Mouse (Mus musculus): ENCODE results near the gene Ddx10. TPM values are rescaled to one million over a fixed set of nuclear protein-coding genes. Genes with fewer than 3 reads are reported as not detected.

The Ddx10 gene
- 10 to 100 TPM in 1 of 2 experiments, 1 to 10 TPM in 1; 7.7 to 10.6 TPM for total RNA-seq (2021)
- long read RNA-seq, experiment 1, partial matches to known transcripts: 2 of 2 reads
- long read RNA-seq, experiment 1, other reads (novel, unspliced or antisense): 0 of 2 reads
- long read RNA-seq, experiment 2, transcript Ddx10-201 (18 exons, 3,128 nt): major isoform, 5 of 7 reads
- long read RNA-seq, experiment 2, partial matches to known transcripts: 2 of 7 reads
- long read RNA-seq, experiment 2, other reads (novel, unspliced or antisense): 0 of 7 reads

- DNase-seq: peak; percentile 94 to 98
- intact Hi-C loops (cut with DNase I): no loop called here
These were observed at the start of gene Ddx10 for GRCm38 (mm10) chr9:53247953-53248397. TSS of gene Ddx10 (minus strand) at chr9:53248053.

GRCm38 (mm10) chr9:53292833-53293232, 45.0 kb upstream of the Ddx10 start:
- DNase-seq: no peak
- intact Hi-C loops (cut with DNase I): no loop called here

DNA sequence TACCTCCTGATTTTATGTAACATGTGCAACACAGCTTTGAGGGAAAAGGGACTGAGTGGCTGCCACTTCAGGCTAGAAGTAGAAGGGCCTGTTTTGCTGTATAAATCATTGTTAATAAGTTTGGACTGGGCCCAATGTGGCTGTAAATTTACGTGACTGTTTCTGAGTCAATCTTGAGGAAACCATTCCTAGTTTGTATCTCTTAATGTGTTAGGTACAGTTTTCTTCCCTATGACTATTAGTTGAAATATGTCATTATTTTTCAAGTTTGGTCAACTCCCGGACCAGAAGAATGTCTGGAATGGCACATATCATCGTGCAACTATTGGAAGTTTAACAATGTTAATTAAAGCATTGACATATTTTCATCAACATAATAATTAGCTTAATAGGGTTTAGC, 42.2 kb upstream of the Ddx10 start:
- intact Hi-C loops (cut with DNase I): no loop called here

GRCm38 (mm10) chr9:53286793-53287192, 38.9 kb upstream of the Ddx10 start:
- no peak for DNase-seq
- intact Hi-C loops (cut with DNase I): no loop called here

More for the DNA sequence above, 42.2 kb upstream of the Ddx10 start:
- no peak for DNase-seq

GRCm38 (mm10) chr9:53278997-53279396, 31.1 kb upstream of the Ddx10 start:
- intact Hi-C loops (cut with DNase I): no loop called here
- DNase-seq: no peak

- DNase-seq: no peak
- intact Hi-C loops (cut with DNase I): no loop called here
These were observed 28.5 kb upstream of the Ddx10 start for GRCm38 (mm10) chr9:53276381-53276780.

DNA sequence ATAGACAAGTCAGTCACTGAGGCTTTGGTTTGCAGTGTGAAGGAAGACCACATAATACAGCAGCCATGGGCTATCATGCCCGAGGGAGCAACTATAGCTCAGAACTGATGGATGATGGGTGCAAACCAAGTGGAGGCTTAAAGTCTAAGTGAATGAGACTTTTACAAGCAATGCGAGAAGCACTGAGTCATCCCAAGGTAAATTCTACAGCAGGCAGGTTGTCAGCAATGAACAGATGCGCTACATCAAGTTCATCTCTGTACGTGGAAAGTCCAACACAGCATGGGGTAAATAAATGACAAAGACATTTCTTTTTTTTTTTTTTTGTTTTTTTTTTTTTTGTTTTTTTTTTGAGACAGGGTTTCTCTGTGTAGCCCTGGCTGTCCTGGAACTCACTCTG, 24.9 kb upstream of the Ddx10 start:
- intact Hi-C loops (cut with DNase I): no loop called here

DNA sequence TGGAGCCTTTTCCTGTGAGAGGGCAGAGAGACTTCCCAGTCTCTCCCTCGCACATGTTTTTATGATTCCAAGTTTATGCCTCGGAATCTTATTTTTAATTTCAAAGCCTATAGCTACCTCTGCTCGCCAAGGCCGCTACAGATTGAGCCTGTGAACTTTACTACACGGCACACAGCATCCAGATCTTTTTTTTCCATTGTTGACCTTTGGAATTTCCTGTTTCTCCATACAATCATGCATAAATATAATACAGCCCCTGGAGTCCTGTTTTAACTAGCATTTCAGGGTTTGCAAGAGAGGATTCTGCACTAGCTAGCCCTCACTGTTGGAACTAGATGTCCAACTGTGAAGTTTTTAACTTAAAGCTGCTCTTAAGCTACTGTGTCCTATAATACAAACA, 24.4 kb upstream of the Ddx10 start:
- intact Hi-C loops (cut with DNase I): no loop called here
- no peak for DNase-seq

More for the DNA sequence above, 24.9 kb upstream of the Ddx10 start:
- no peak for DNase-seq

DNA sequence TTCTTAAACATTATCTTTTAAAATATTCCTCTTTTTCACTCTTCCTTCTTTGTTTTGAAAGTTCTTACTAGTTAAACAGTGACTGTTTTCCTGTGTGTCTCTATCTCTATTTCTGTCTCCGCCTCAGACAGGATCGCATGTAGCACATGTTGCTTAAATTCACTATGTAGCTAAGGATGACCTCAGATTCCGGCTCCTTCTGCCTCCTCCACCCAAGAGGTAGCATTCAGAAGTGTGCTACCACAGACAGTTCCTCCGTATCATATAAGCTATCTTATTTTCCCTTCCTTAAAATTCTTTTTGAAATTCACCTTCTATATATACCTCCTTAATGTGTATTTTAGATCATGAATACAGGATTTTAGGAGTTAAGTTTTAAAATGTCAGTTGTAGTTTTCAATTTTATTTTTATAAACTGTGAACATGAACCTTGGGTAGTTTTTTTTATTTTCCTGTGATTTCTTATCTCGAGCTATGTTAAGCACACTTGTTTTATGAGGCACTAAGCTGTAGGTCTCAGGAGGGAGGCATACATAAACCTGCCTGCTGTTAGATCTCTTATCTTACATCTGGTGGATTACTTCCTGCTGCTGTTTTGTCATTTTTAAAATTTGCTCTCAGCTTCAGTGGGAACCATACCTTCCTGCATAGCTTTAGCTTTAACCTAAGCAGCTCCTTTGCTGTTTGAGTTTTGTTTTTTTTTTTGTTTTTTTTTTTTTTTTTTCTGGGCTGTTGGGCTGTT, 23.6 kb upstream of the Ddx10 start:
- no peak for DNase-seq
- intact Hi-C loops (cut with DNase I): no loop called here

DNA sequence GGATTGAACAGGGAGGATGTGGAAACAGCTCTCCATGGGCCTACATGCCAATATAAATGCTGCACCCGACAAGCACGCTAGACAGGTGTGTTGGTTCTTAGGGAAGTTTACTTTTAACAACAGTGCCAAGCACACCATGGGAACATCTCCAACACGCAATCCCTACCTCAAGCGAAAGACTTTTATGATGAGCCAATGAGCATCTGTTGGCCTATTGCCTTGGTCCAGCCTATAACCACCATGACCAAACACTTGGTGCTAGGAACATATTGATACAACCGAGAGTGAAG, 21.6 kb upstream of the Ddx10 start:
- intact Hi-C loops (cut with DNase I): no loop called here

GRCm38 (mm10) chr9:53268731-53269465, 21.0 kb upstream of the Ddx10 start:
- intact Hi-C loops (cut with DNase I): no loop called here
- no peak for DNase-seq

More for the DNA sequence above, 21.6 kb upstream of the Ddx10 start:
- no peak for DNase-seq

GRCm38 (mm10) chr9:53268036-53268435, 20.2 kb upstream of the Ddx10 start:
- DNase-seq: no peak
- intact Hi-C loops (cut with DNase I): no loop called here

DNA sequence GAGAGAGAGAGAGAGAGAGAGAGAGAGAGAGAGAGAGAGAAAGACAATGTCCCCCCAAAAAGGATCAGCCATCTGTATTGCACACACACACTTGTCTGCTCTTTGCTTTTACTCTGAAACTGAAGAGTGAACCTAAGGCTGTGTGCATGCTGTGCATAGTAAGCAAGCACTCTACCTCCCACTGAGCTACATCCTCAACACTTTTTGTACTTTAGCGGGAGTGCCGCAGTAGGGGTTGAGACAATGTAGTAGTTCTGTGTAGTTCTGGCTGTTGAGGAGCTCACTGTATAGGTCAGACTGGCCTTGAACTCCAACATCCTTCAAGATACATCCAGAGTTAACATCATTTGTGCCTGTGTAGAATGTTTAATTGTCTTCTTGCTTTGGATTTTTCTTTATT, 17.7 kb upstream of the Ddx10 start:
- DNase-seq: no peak

DNA sequence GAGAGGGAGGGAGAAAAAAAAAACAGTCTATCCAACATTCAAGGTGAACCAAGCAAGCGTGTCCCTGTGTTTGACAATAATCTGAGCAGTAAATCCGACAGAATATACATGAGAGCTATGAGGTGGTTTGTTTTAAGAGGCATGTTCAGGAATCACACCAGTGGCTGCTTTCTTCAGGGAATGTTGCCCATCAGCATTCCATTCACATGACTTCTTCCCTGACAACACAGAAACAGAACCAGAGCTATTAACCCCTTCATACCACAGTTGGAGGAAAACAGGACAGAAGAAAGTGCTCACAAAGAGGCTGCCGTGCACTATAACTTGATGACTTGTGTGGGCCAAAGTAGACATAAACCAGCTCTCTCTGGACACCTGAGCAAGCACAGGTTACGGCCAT, 16.5 kb upstream of the Ddx10 start:
- intact Hi-C loops (cut with DNase I): no loop called here
- no peak for DNase-seq

More for the DNA sequence above, 17.7 kb upstream of the Ddx10 start:
- intact Hi-C loops (cut with DNase I): no loop called here

DNA sequence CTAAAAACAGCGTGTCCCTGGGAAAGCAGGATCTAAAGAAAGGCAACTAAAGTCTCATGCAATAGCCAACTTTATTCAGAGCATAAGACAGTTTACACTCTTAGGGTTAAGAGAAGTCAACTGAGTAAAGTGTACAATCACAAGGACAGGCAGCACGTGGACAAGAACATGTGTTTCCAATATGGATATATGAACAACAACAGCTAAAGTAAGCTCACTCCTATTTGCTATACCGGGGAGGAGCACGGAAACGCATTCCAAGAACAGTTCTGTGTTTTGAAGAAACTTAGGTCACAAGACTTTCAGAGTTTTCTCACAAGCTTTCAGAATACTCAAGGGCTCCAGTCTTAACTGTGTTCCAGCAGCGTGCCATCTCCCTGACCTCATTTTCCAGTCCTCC, 10.3 kb upstream of the Ddx10 start:
- intact Hi-C loops (cut with DNase I): no loop called here
- DNase-seq: no peak

DNA sequence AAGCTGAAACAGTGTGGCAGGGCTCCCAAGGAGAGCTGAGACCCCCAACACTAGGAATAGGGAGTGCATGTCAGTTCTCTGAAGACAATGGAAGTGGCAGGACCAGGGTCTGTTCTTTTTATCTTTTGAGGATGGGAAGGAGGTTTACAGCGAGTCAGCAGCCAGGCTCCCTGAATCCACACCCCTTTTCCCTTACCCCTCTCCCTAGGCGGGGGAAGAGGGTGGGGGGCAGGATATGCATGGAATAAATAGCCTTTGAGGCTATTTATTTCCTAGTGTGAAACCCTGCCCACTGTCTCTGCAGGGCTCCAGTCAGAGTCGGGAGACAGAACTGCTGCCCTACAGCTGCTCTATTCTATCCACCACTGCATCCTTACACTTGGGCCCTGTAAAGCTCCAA, 9.9 kb upstream of the Ddx10 start:
- intact Hi-C loops (cut with DNase I): no loop called here
- no peak for DNase-seq

GRCm38 (mm10) chr9:53256690-53257305, 8.9 kb upstream of the Ddx10 start:
- no peak for DNase-seq
- intact Hi-C loops (cut with DNase I): no loop called here

DNA sequence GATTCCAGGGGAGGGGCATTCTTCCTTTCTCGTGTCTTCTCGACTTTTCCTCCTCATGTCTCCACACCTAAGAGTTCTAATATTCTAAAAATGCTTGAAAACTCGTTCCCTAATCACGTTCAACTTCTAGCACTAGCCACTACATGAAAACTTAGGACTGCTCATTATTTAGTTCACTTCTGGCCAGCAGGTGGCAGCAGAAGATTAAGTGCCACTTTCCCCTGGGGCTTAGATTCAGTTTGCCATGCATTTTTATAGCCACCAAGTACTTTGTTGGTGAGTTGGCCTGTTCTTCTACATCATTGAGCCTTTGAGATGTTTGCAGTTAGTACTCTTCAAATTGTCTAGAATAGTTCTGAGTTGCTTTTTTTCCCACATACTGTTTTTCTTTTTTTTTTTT, 6.5 kb upstream of the Ddx10 start:
- intact Hi-C loops (cut with DNase I): loop anchor here (2.0 kb wide), 1 partner anchor 144 kb away; no protein-coding TSS in a partner anchor
- peak; percentile 35 to 60 for DNase-seq

DNA sequence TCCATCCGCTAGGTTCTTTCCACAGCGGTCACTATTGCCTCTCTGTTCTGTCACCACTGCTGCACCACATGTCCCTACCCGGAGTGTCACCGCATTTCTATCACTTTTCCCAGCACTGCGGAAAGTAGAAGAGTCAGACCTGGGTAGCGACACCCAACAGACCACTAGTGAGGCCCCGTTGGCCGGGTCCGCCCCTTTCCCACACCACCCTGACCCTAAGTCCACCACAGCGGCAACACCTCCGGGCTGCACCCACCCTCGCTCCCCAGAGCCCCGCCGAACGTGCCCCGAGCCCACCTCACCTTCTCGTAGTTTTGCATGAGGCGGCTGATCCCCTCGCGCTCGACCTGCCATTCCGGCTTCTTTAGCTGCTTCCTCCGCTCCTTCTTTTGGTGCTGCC, 337 bp downstream of the Ddx10 start:
- intact Hi-C loops (cut with DNase I): no loop called here
- no peak for DNase-seq

DNA sequence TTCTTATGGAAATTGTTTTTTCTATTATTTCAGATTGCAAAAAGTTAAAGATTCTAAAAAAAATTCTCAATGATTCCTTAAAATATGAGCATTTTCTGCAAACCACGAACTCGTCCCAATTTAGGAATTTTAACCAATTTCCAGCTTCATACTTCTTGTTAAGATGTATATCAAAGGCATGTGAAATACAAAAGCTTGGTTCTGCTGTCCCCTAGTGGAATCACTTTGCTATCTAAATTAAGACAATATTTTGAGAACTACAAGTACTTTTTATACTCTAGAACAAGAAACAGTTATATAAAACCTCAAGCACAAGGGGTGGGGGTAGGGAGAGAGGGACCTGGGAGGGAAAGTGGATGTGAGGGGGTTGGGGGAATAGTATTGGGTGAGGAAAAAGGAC, 29.7 kb downstream of the Ddx10 start:
- intact Hi-C loops (cut with DNase I): no loop called here
- no peak for DNase-seq

DNA sequence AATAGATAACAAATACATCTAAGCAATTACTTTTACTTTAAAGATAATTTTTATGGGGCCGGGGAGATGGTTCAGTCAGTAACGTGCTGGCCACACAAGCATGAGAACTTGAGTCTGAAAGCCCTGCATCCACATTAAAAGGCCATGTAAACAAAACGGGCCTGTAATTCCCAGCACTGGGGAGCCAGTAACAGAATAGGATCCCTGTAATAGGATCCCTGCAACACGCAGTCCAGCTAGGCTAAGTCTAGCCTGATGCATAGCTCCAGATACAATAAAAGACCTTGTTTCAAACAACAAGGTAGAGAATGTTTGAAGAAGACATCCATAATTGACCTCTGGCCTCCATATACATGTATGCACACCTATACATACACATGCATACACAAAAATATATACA, 39.6 kb downstream of the Ddx10 start:
- intact Hi-C loops (cut with DNase I): no loop called here
- no peak for DNase-seq
